Mouse (Mus musculus) G1E (cell line): ENCODE results near the gene Osbp. TPM values are rescaled to one million over a fixed set of nuclear protein-coding genes. Genes with fewer than 3 reads are reported as not detected.
A peak's percentile ranks its signal among the peaks of the same experiment; 100 is the strongest.

ENCODE experiments used
- ATAC-seq: 2 replicates; pipeline ENCODE4 v1.8.0; 2016; ENCODE audit warnings: mild to moderate bottlenecking; ENCODE audit not compliant: insufficient number of reproducible peaks, poor library complexity, low FRiP score, severe bottlenecking; ENCODE audit errors: extremely low read depth
- DNase-seq: peaks from one replicate; pipeline ENCODE4 v3.0.0; 2012; ENCODE audit warnings: low spot score
- H3K27me3 ChIP-seq: 2 replicates; pipeline ENCODE4 v1.6.1; 2012; ENCODE audit warnings: mild to moderate bottlenecking, low read length, inconsistent platforms; ENCODE audit not compliant: insufficient read depth
- H3K36me3 ChIP-seq: replicated peaks from 2 replicates; pipeline ENCODE3; 2012; ENCODE audit warnings: mild to moderate bottlenecking, inconsistent platforms
- H3K4me1 ChIP-seq: 2 replicates; pipeline ENCODE4 v1.6.1; 2012; ENCODE audit warnings: low read depth, low read length, inconsistent platforms, mixed read lengths; ENCODE audit not compliant: insufficient read depth
- H3K4me3 ChIP-seq: 2 replicates; pipeline ENCODE4 v1.5.1; 2012; ENCODE audit warnings: low read depth, mild to moderate bottlenecking, inconsistent platforms, low read length, moderate library complexity, mixed read lengths
- H3K9me3 ChIP-seq: replicated peaks from 2 replicates; pipeline ENCODE4 v1.6.1; 2012; ENCODE audit warnings: inconsistent platforms
- CTCF ChIP-seq: IDR thresholded peaks from 2 replicates; pipeline ENCODE4 v1.5.1; 2012; ENCODE audit warnings: low read depth, low read length, inconsistent platforms, mixed read lengths
- GATA1 ChIP-seq: IDR thresholded peaks from 2 replicates; pipeline ENCODE4 v1.6.1; 2012; ENCODE audit warnings: borderline replicate concordance, low read length, inconsistent platforms, mixed read lengths
- GATA2 ChIP-seq: IDR thresholded peaks from 2 replicates; pipeline ENCODE4 v1.6.1; 2012; ENCODE audit warnings: low read depth, low read length, inconsistent platforms, borderline replicate concordance
- POLR2AphosphoS5 ChIP-seq: IDR thresholded peaks from 2 replicates; pipeline ENCODE4 v1.6.1; 2012; ENCODE audit warnings: low read depth, low read length, inconsistent platforms; ENCODE audit not compliant: insufficient replicate concordance
- TAL1 ChIP-seq: conservative IDR thresholded peaks from 2 replicates; pipeline ENCODE4 v1.6.1; 2012; ENCODE audit warnings: low read depth, low read length, inconsistent platforms, mixed read lengths
- polyA plus RNA-seq: library from polyadenylated mRNA; stranded (reverse); fragments of >175 nt; gene quantifications from 2 replicates; pipeline ENCODE4 v1.2.3, GENCODE M21; 2012
- total RNA-seq, 2 experiments: library from RNA; stranded (forward) in 1 of 2; stranded (reverse) in 1 of 2; fragments of 200-1000 nt in 1 of 2; fragments of >200 nt in 1 of 2; fragmentation: Nextera tagmentation in 1 of 2; gene quantifications; 2 replicates each; pipeline ENCODE4 v1.2.3; 2014 to 2017

Gene Osbp
- total and polyA plus RNA-seq, 3 experiments = 12.2 to 50.4 (median 32.1) TPM

- DNase-seq = no peak
- H3K4me3 ChIP-seq = peak overlapping the region; percentile 69; the same call in 1 of the 2 replicates
- H3K9me3 ChIP-seq = no peaks in the 10 kb centered on the region
- peaks cover 14% of the 10 kb centered on the region for H3K36me3 ChIP-seq
- no peak for ATAC-seq
- TF ChIP-seq GATA1 (no peak), TAL1 (no peak), GATA2 (no peak), CTCF (no peak), POLR2AphosphoS5 (no peak)
- peaks cover 25% of the 10 kb centered on the region for H3K4me1 ChIP-seq
- peaks cover 5% of the 10 kb centered on the region; the same call in 1 of the 2 replicates for H3K27me3 ChIP-seq
Observed at GRCm38 (mm10) chr19:11964266-11964665, 1.5 kb upstream of the Osbp start.

- Histone ChIP-seq H3K4me1 (peaks cover 26% of the 10 kb centered on the region), H3K9me3 (no peaks in the 10 kb centered on the region), H3K27me3 (peaks cover 2% of the 10 kb centered on the region; the same call in 1 of the 2 replicates), H3K36me3 (peaks cover 33% of the 10 kb centered on the region), H3K4me3 (peak overlapping the region; percentile 92)
- TF ChIP-seq CTCF (no peak), GATA2 (no peak), GATA1 (no peak), POLR2AphosphoS5 (no peak), TAL1 (no peak)
- DNase-seq = peak; percentile 18
- ATAC-seq = no peak
Observed at GRCm38 (mm10) chr19:11966201-11966636, 478 bp downstream of the Osbp start.

GRCm38 (mm10) chr19:11969155-11970050 is 3.7 kb downstream of the Osbp start:
- H3K36me3 ChIP-seq = peaks cover 65% of the 10 kb centered on the region

GRCm38 (mm10) chr19:11973511-11974222 is 7.9 kb downstream of the Osbp start:
- TF ChIP-seq CTCF (no peak), POLR2AphosphoS5 (no peak), TAL1 (no peak), GATA2 (no peak), GATA1 (no peak)
- DNase-seq (no peak), ATAC-seq (no peak)
- Histone ChIP-seq H3K36me3 (peaks cover 99% of the 10 kb centered on the region), H3K4me3 (no peak overlapping the region), H3K27me3 (no peaks in the 10 kb centered on the region), H3K4me1 (peaks cover 11% of the 10 kb centered on the region; the same call in 1 of the 2 replicates), H3K9me3 (no peaks in the 10 kb centered on the region)

More at GRCm38 (mm10) chr19:11969155-11970050, 3.7 kb downstream of the Osbp start:
- TF ChIP-seq TAL1 = no peak
- TF ChIP-seq GATA1 = no peak
- no peak for TF ChIP-seq GATA2
- TF ChIP-seq CTCF = no peak
- no peak for TF ChIP-seq POLR2AphosphoS5
- H3K4me3 ChIP-seq = no peak overlapping the region
- H3K27me3 ChIP-seq = no peaks in the 10 kb centered on the region
- peaks cover 26% of the 10 kb centered on the region for H3K4me1 ChIP-seq
- DNase-seq (no peak), ATAC-seq (no peak)
- H3K9me3 ChIP-seq = no peaks in the 10 kb centered on the region

- ATAC-seq = no peak
Observed at GRCm38 (mm10) chr19:11974223-11974540, 8.4 kb downstream of the Osbp start.

GRCm38 (mm10) chr19:11975683-11976082 is 9.9 kb downstream of the Osbp start:
- Histone ChIP-seq H3K4me1 (peaks cover 7% of the 10 kb centered on the region; the same call in 1 of the 2 replicates), H3K9me3 (no peaks in the 10 kb centered on the region), H3K27me3 (no peaks in the 10 kb centered on the region), H3K36me3 (peaks cover 99% of the 10 kb centered on the region), H3K4me3 (no peak overlapping the region)
- no peak for ATAC-seq
- TF ChIP-seq GATA2 = no peak
- no peak for TF ChIP-seq TAL1
- no peak for TF ChIP-seq CTCF
- no peak for TF ChIP-seq GATA1
- TF ChIP-seq POLR2AphosphoS5 = no peak
- no peak for DNase-seq

More at GRCm38 (mm10) chr19:11974223-11974540, 8.4 kb downstream of the Osbp start:
- Histone ChIP-seq H3K4me1 (peaks cover 9% of the 10 kb centered on the region; the same call in 1 of the 2 replicates), H3K4me3 (no peak overlapping the region), H3K9me3 (no peaks in the 10 kb centered on the region), H3K36me3 (peaks cover 99% of the 10 kb centered on the region), H3K27me3 (no peaks in the 10 kb centered on the region)
- DNase-seq = no peak
- TF ChIP-seq GATA2 = no peak
- no peak for TF ChIP-seq GATA1
- TF ChIP-seq CTCF = no peak
- no peak for TF ChIP-seq POLR2AphosphoS5
- no peak for TF ChIP-seq TAL1
